Mouse (Mus musculus) midbrain, embryonic 12.5 days (tissue): ENCODE results near the gene Tfap4. TPM values are rescaled to one million over a fixed set of nuclear protein-coding genes. Genes with fewer than 3 reads are reported as not detected.
A peak's percentile ranks its signal among the peaks of the same experiment; 100 is the strongest.

Experiments used
- ATAC-seq: fragments of 200-750 bp; cut with Nextera tagmentation; 2 replicates; pipeline ENCODE4 v1.8.0; 2017; ENCODE audit warnings: low read depth, moderate TSS enrichment, moderate library complexity; ENCODE audit not compliant: low FRiP score
- H3K27ac ChIP-seq: fragments of 300-500 bp; sonication (generic); replicated peaks from 2 replicates; pipeline ENCODE4 v1.5.1; 2016; ENCODE audit warnings: mild to moderate bottlenecking
- H3K27me3 ChIP-seq: fragments of 300-500 bp; sonication (generic); 2 replicates; pipeline ENCODE4 v1.6.1; 2016; ENCODE audit warnings: mild to moderate bottlenecking
- H3K36me3 ChIP-seq: fragments of 300-500 bp; sonication (generic); 2 replicates; pipeline ENCODE4 v1.6.1; 2016
- H3K4me1 ChIP-seq: fragments of 300-500 bp; sonication (generic); 2 replicates; pipeline ENCODE4 v1.6.1; 2016
- H3K4me2 ChIP-seq: fragments of 300-500 bp; sonication (generic); replicated peaks from 2 replicates; pipeline ENCODE4 v1.6.1; 2016; ENCODE audit warnings: mild to moderate bottlenecking, moderate library complexity
- H3K4me3 ChIP-seq: fragments of 300-500 bp; sonication (generic); 2 replicates; pipeline ENCODE4 v1.5.1; 2016; ENCODE audit warnings: mild to moderate bottlenecking
- H3K9ac ChIP-seq: fragments of 300-500 bp; sonication (generic); replicated peaks from 2 replicates; pipeline ENCODE4 v1.6.1; 2016; ENCODE audit warnings: mild to moderate bottlenecking, moderate library complexity
- H3K9me3 ChIP-seq: fragments of 300-500 bp; sonication (generic); 2 replicates; pipeline ENCODE4 v1.6.1; 2016; ENCODE audit warnings: mild to moderate bottlenecking
- WGBS: fragments of 180-500 bp; shearing (Covaris S2); methylation state at CpG from one replicate; pipeline ENCODE4 v1.1.7; 2016; 5-methylcytosine and 5-hydroxymethylcytosine counted together
- polyA plus RNA-seq: library from polyadenylated mRNA; unstranded; fragments of >200 nt; fragmentation: Nextera tagmentation; extraction: Ambion mirVana; gene quantifications from 2 replicates; pipeline ENCODE4 v1.2.1, GENCODE M21; 2016

The Tfap4 gene
- polyA plus RNA-seq, 1 experiment from 2014 or later = 17.8 TPM

- H3K9me3 ChIP-seq = no peaks in the 10 kb centered on the region
- H3K4me2 ChIP-seq = peak overlapping the region; percentile 71
- peak; percentile 45 for ATAC-seq
- peaks cover 11% of the 10 kb centered on the region for H3K4me1 ChIP-seq
- peak overlapping the region; percentile 92 for H3K27ac ChIP-seq
- peak overlapping the region; percentile 60 for H3K4me3 ChIP-seq
- peak overlapping the region; percentile 67 for H3K9ac ChIP-seq
- no peaks in the 10 kb centered on the region for H3K36me3 ChIP-seq
- H3K27me3 ChIP-seq = peaks cover 3% of the 10 kb centered on the region; the same call in 1 of the 2 replicates
- WGBS = 3% methylated on average over 43 of the region's 43 CpGs
These were observed 695 bp upstream of the Tfap4 start for GRCm38 (mm10) chr16:4560145-4560952.

- H3K27ac ChIP-seq = peak overlapping the region; percentile 92
- H3K27me3 ChIP-seq = peaks cover 3% of the 10 kb centered on the region; the same call in 1 of the 2 replicates
- peak overlapping the region; percentile 60 for H3K4me3 ChIP-seq
- no peaks in the 10 kb centered on the region for H3K36me3 ChIP-seq
- under 1% methylated on average over 43 of the region's 43 CpGs for WGBS
- peak; percentile 48 for ATAC-seq
- no peaks in the 10 kb centered on the region for H3K9me3 ChIP-seq
- H3K4me1 ChIP-seq = peaks cover 11% of the 10 kb centered on the region
- H3K9ac ChIP-seq = peak overlapping the region; percentile 67
- H3K4me2 ChIP-seq = peak overlapping the region; percentile 71
These were observed 548 bp downstream of the Tfap4 start for GRCm38 (mm10) chr16:4558980-4559631.

- peak; percentile 92 for ATAC-seq
- H3K27me3 ChIP-seq = peaks cover 3% of the 10 kb centered on the region; the same call in 1 of the 2 replicates
These were observed 1.2 kb downstream of the Tfap4 start for GRCm38 (mm10) chr16:4558384-4558979.

GRCm38 (mm10) chr16:4557949-4558348, 1.7 kb downstream of the Tfap4 start:
- H3K4me3 ChIP-seq = peak overlapping the region; percentile 60
- peak overlapping the region; percentile 71 for H3K4me2 ChIP-seq
- H3K9me3 ChIP-seq = no peaks in the 10 kb centered on the region
- peak overlapping the region; percentile 67 for H3K9ac ChIP-seq
- WGBS = under 1% methylated on average over 19 of the region's 19 CpGs
- peaks cover 13% of the 10 kb centered on the region for H3K4me1 ChIP-seq
- peaks cover 3% of the 10 kb centered on the region; the same call in 1 of the 2 replicates for H3K27me3 ChIP-seq
- H3K27ac ChIP-seq = peak overlapping the region; percentile 92
- no peaks in the 10 kb centered on the region for H3K36me3 ChIP-seq
- peak; percentile 31 for ATAC-seq

More at GRCm38 (mm10) chr16:4558384-4558979, 1.2 kb downstream of the Tfap4 start:
- no peaks in the 10 kb centered on the region for H3K9me3 ChIP-seq
- peak overlapping the region; percentile 71 for H3K4me2 ChIP-seq
- 1% methylated on average over 33 of the region's 38 CpGs for WGBS
- H3K9ac ChIP-seq = peak overlapping the region; percentile 67
- peak overlapping the region; percentile 92 for H3K27ac ChIP-seq
- H3K4me1 ChIP-seq = peaks cover 11% of the 10 kb centered on the region
- H3K4me3 ChIP-seq = peak overlapping the region; percentile 60
- no peaks in the 10 kb centered on the region for H3K36me3 ChIP-seq

- Histone ChIP-seq H3K27me3 (peaks cover 3% of the 10 kb centered on the region; the same call in 1 of the 2 replicates), H3K9me3 (no peaks in the 10 kb centered on the region), H3K27ac (no peak overlapping the region), H3K4me2 (peak overlapping the region; percentile 71), H3K4me1 (peaks cover 18% of the 10 kb centered on the region), H3K36me3 (no peaks in the 10 kb centered on the region), H3K9ac (peak overlapping the region; percentile 34; the same call in 1 of the 2 replicates), H3K4me3 (peak overlapping the region; percentile 60)
- WGBS = 88% methylated on average over 1 of the region's 1 CpGs
- ATAC-seq = no peak
These were observed 2.6 kb downstream of the Tfap4 start for GRCm38 (mm10) chr16:4557085-4557484.

- Histone ChIP-seq H3K4me3 (no peak overlapping the region), H3K4me1 (peaks cover 18% of the 10 kb centered on the region), H3K9me3 (no peaks in the 10 kb centered on the region), H3K4me2 (no peak overlapping the region), H3K27me3 (no peaks in the 10 kb centered on the region), H3K9ac (no peak overlapping the region), H3K36me3 (peaks cover 10% of the 10 kb centered on the region; the same call in 1 of the 2 replicates), H3K27ac (no peak overlapping the region)
- WGBS = 100% methylated on average over 1 of the region's 1 CpGs
- ATAC-seq = no peak
These were observed 4.1 kb downstream of the Tfap4 start for GRCm38 (mm10) chr16:4555555-4555954.

GRCm38 (mm10) chr16:4552829-4553550, 6.7 kb downstream of the Tfap4 start:
- peaks cover 18% of the 10 kb centered on the region for H3K4me1 ChIP-seq
- peak overlapping the region; percentile 37; the same call in 1 of the 2 replicates for H3K9ac ChIP-seq
- H3K36me3 ChIP-seq = peaks cover 28% of the 10 kb centered on the region
- no peak overlapping the region for H3K27ac ChIP-seq
- H3K4me3 ChIP-seq = no peak overlapping the region
- no peak for ATAC-seq
- H3K9me3 ChIP-seq = no peaks in the 10 kb centered on the region
- H3K4me2 ChIP-seq = no peak overlapping the region
- H3K27me3 ChIP-seq = no peaks in the 10 kb centered on the region
- 63% methylated on average over 6 of the region's 6 CpGs for WGBS

- Histone ChIP-seq H3K27me3 (no peaks in the 10 kb centered on the region), H3K4me1 (peaks cover 8% of the 10 kb centered on the region; the same call in 1 of the 2 replicates), H3K27ac (no peak overlapping the region), H3K4me3 (no peak overlapping the region), H3K9me3 (no peaks in the 10 kb centered on the region), H3K4me2 (no peak overlapping the region), H3K9ac (no peak overlapping the region), H3K36me3 (peaks cover 35% of the 10 kb centered on the region)
- 94% methylated on average over 12 of the region's 12 CpGs for WGBS
- no peak for ATAC-seq
These were observed 7.8 kb downstream of the Tfap4 start for GRCm38 (mm10) chr16:4551885-4552284.

- peak; percentile 52; the same call in 1 of the 2 replicates for ATAC-seq
- no peaks in the 10 kb centered on the region for H3K27me3 ChIP-seq
- 44% methylated on average over 13 of the region's 13 CpGs for whole genome bisulfite sequencing
- H3K9ac ChIP-seq = no peak overlapping the region
- no peaks in the 10 kb centered on the region for H3K9me3 ChIP-seq
- peaks cover 7% of the 10 kb centered on the region; the same call in 1 of the 2 replicates for H3K4me1 ChIP-seq
- no peak overlapping the region for H3K27ac ChIP-seq
- no peak overlapping the region for H3K4me3 ChIP-seq
- peaks cover 43% of the 10 kb centered on the region for H3K36me3 ChIP-seq
- H3K4me2 ChIP-seq = no peak overlapping the region
These were observed 8.6 kb downstream of the Tfap4 start for GRCm38 (mm10) chr16:4551056-4551455.

- Histone ChIP-seq H3K9me3 (no peaks in the 10 kb centered on the region), H3K4me2 (no peak overlapping the region), H3K9ac (no peak overlapping the region), H3K36me3 (peaks cover 57% of the 10 kb centered on the region), H3K4me1 (peaks cover 7% of the 10 kb centered on the region; the same call in 1 of the 2 replicates), H3K4me3 (no peak overlapping the region), H3K27me3 (no peaks in the 10 kb centered on the region), H3K27ac (no peak overlapping the region)
- no peak for ATAC-seq
- 92% methylated on average over 18 of the region's 18 CpGs for WGBS
These were observed 10.5 kb downstream of the Tfap4 start for GRCm38 (mm10) chr16:4548953-4549688.

- H3K4me2 ChIP-seq = no peak overlapping the region
- no peaks in the 10 kb centered on the region for H3K27me3 ChIP-seq
- no peaks in the 10 kb centered on the region for H3K9me3 ChIP-seq
- no peak overlapping the region for H3K27ac ChIP-seq
- H3K36me3 ChIP-seq = peaks cover 57% of the 10 kb centered on the region
- H3K9ac ChIP-seq = no peak overlapping the region
- H3K4me1 ChIP-seq = peaks cover 1% of the 10 kb centered on the region; the same call in 1 of the 2 replicates
- H3K4me3 ChIP-seq = no peak overlapping the region
- WGBS = 96% methylated on average over 5 of the region's 5 CpGs
- no peak for ATAC-seq
These were observed 12.0 kb downstream of the Tfap4 start for GRCm38 (mm10) chr16:4547611-4548010.
